Comparison of ENCODE assay signal across 12 mouse cellular contexts in the genomic region with DNA sequence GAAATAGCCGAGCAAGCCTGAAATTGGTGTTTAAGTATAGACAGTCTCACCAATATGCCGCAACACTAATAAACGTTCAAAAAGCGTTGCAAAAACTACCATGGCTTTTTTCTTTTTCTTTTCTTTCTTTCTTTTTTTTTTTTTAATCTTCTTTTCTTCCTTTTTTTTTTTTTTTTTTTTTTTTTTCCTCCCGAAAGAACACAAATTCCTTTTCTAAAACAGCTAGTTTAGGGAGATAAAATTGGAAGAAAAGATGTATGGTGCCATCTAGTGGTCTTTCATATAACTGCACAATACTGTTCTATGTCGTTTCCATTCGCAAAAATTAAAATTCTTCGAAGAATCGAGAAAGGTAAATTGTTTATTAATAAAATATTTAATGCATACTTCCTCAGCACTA. TPM values are rescaled to one million over a fixed set of nuclear protein-coding genes. Genes with fewer than 3 reads are reported as not detected.
DNase-seq lines count a peak whose midpoint lies in the region; ATAC-seq lines count a peak whose summit lies in the region.
"Had no signal": no experiment of that assay in that cellular context is flagged by ENCODE, and none has a peak within 500 bp of the region (broad histone marks: within the 10 kb centered on the region; RNA-seq: fewer than 3 reads in every experiment).

No protein-coding gene starts in this region.

- DNase-seq in hindbrain, embryonic 14.5 days (ENCODE audit: low spot score), result peak; percentile 84
- peak; percentile 33 for DNase-seq in thymus, postnatal 0 days (ENCODE audit: low spot score)
- DNase-seq in thymus, postnatal 14 days, result no peak
- peak; percentile 71 for DNase-seq in embryo, embryonic 10.5 days (ENCODE audit: low spot score)
- DNase-seq in urinary bladder, postnatal 14 days (ENCODE audit: low spot score), result no peak
- DNase-seq in cerebellum, adult 11-12 months, result no peak
- no peak for DNase-seq in gastrocnemius, postnatal 25 days
- DNase-seq: kidney, adult 8-10 months; liver, embryonic 13.5 days had no signal

- 47% methylated on average over 9 of the region's 9 CpGs for WGBS in hindbrain, embryonic 14.5 days
- 48% methylated on average over 9 of the region's 9 CpGs for WGBS in hindbrain, embryonic 13.5 days

- no peak overlapping the region for H3K4me3 ChIP-seq in hindbrain, embryonic 14.5 days (replicated peaks; ENCODE audit: low read length)
- H3K4me3 ChIP-seq in hindbrain, embryonic 13.5 days, result no peak overlapping the region
- H3K4me3 ChIP-seq: liver, embryonic 13.5 days had no signal

- H3K27ac ChIP-seq in hindbrain, embryonic 14.5 days, result no peak overlapping the region
- no peak overlapping the region for H3K27ac ChIP-seq in hindbrain, embryonic 13.5 days
- H3K27ac ChIP-seq: liver, embryonic 13.5 days had no signal

- no peaks in the 10 kb centered on the region for H3K27me3 ChIP-seq in hindbrain, embryonic 14.5 days (ENCODE audit: control insufficient read depth, insufficient read depth, low read length)
- H3K27me3 ChIP-seq in hindbrain, embryonic 13.5 days, result 0 out of 2 replicates have a peak, but pooled peaks cover 5% of the 10 kb centered on the region
- H3K27me3 ChIP-seq: liver, embryonic 13.5 days had no signal

- H3K4me1 ChIP-seq in hindbrain, embryonic 14.5 days (replicated peaks; ENCODE audit: control insufficient read depth, insufficient read depth, low read length), result no peaks in the 10 kb centered on the region
- no peaks in the 10 kb centered on the region for H3K4me1 ChIP-seq in hindbrain, embryonic 13.5 days (replicated peaks)
- H3K4me1 ChIP-seq: liver, embryonic 13.5 days had no signal

- 0 out of 2 replicates have a peak overlapping the region, but pooled peaks have one; percentile 17 for H3K4me2 ChIP-seq in hindbrain, embryonic 14.5 days (replicated peaks)
- H3K4me2 ChIP-seq in hindbrain, embryonic 13.5 days, result no peak overlapping the region
- H3K4me2 ChIP-seq: liver, embryonic 13.5 days had no signal

- H3K36me3 ChIP-seq in hindbrain, embryonic 14.5 days (replicated peaks; ENCODE audit: control insufficient read depth, insufficient read depth), result no peaks in the 10 kb centered on the region
- H3K36me3 ChIP-seq in hindbrain, embryonic 13.5 days, result no peaks in the 10 kb centered on the region
- H3K36me3 ChIP-seq: liver, embryonic 13.5 days had no signal

- ATAC-seq in hindbrain, embryonic 14.5 days (ENCODE audit: low FRiP score), result no peak
- ATAC-seq in hindbrain, embryonic 13.5 days (ENCODE audit: low FRiP score), result no peak

- H3K9me3 ChIP-seq in hindbrain, embryonic 14.5 days (ENCODE audit: control insufficient read depth, low read length), result no peaks in the 10 kb centered on the region
- H3K9me3 ChIP-seq in hindbrain, embryonic 13.5 days, result no peaks in the 10 kb centered on the region
- H3K9me3 ChIP-seq: liver, embryonic 13.5 days had no signal

- no peak overlapping the region for H3K9ac ChIP-seq in hindbrain, embryonic 14.5 days
- no peak overlapping the region for H3K9ac ChIP-seq in hindbrain, embryonic 13.5 days
- H3K9ac ChIP-seq: liver, embryonic 13.5 days had no signal

RNA-seq across cellular contexts. Expression of a gene that starts 25.4 kb away (rescaled TPM):
- polyA plus RNA-seq in hindbrain, embryonic 14.5 days (2014; fragmentation: Nextera tagmentation; extraction: Ambion mirVana), result 0.67 TPM in 1 of 2 replicates, not detected in the other
- polyA plus RNA-seq in hindbrain, embryonic 13.5 days (2015; fragmentation: Nextera tagmentation; extraction: Ambion mirVana), result 0.42 and 0.53 TPM in 2 replicates
- polyA plus RNA-seq in thymus, postnatal 0 days (2015; fragmentation: Nextera tagmentation; extraction: Ambion mirVana), result 0.59 and 1.3 TPM in 2 replicates
- total RNA-seq in gastrocnemius, postnatal 25 days (2021), result not detected
- total RNA-seq: adrenal gland, adult 18-20 months had no signal
- polyA plus RNA-seq: liver, embryonic 13.5 days; urinary bladder, adult 2 months had no signal

RNA-seq across cellular contexts. Expression of a gene that starts 46.0 kb away (rescaled TPM):
- polyA plus RNA-seq in hindbrain, embryonic 14.5 days (2014; fragmentation: Nextera tagmentation; extraction: Ambion mirVana), result 1.1 and 1.4 TPM in 2 replicates
- polyA plus RNA-seq in hindbrain, embryonic 13.5 days (2015; fragmentation: Nextera tagmentation; extraction: Ambion mirVana), result 1.2 and 1.4 TPM in 2 replicates
- polyA plus RNA-seq in thymus, postnatal 0 days (2015; fragmentation: Nextera tagmentation; extraction: Ambion mirVana), result 58.4 and 69.5 TPM in 2 replicates
- total RNA-seq in gastrocnemius, postnatal 25 days (2021), result 1 to 10 TPM; 4.5 to 7.0 TPM

Comparison
In these comparisons a context has a peak if more than half of its experiments do, and no peak if none do; other contexts are left out.
1. DNase-seq: peak in hindbrain, embryonic 14.5 days (single experiment), thymus, postnatal 0 days (single experiment) and embryo, embryonic 10.5 days (single experiment); none in thymus, postnatal 14 days (single experiment), urinary bladder, postnatal 14 days (single experiment), cerebellum, adult 11-12 months (single experiment) and gastrocnemius, postnatal 25 days (single experiment).
2. RNA of a gene that starts 46.0 kb away (polyA plus RNA-seq): 58.4 to 69.5 TPM in thymus, postnatal 0 days; 1.2 to 1.4 TPM in hindbrain, embryonic 13.5 days and 1.1 to 1.4 TPM in hindbrain, embryonic 14.5 days; every median in the first group is over 10 times any median in the second.